Mouse (Mus musculus): ENCODE measurements at regions not wholly inside any gene's neighbourhood (a gene's known extent, or its start where the extent isn't known, plus 50 kb on each side); places are given as distances from the start of the nearest gene placed in this dataset.

GRCm38 (mm10) chr11:27833736-27834135 lies 505.9 kb downstream of the Gm6685 start:
- no peak overlapping the region for H3K27ac ChIP-seq (ENCODE audit: low read length)
- 90% methylated on average over 1 of the region's 1 CpGs for WGBS
- H3K4me1 ChIP-seq (ENCODE audit: control insufficient read depth, insufficient read depth, low read length): no peaks in the 10 kb centered on the region
- H3K4me3 ChIP-seq (ENCODE audit: low read length): no peak overlapping the region
- H3K9ac ChIP-seq (ENCODE audit: low read depth, low read length): no peak overlapping the region
- no peaks in the 10 kb centered on the region for H3K36me3 ChIP-seq (ENCODE audit: control insufficient read depth, insufficient read depth, low read length)
- no peak for ATAC-seq
- no peaks in the 10 kb centered on the region for H3K9me3 ChIP-seq (ENCODE audit: control insufficient read depth, low read length)
- no peaks in the 10 kb centered on the region for H3K27me3 ChIP-seq (replicated peaks; ENCODE audit: control insufficient read depth, insufficient read depth, low read length)
- H3K4me2 ChIP-seq (ENCODE audit: low read depth, low read length): no peak overlapping the region

GRCm38 (mm10) chr11:27799826-27800620 lies 539.6 kb downstream of the Gm6685 start:
- Histone ChIP-seq H3K9me3 (ENCODE audit: control insufficient read depth, low read length) (no peaks in the 10 kb centered on the region), H3K36me3 (ENCODE audit: control insufficient read depth, insufficient read depth, low read length) (no peaks in the 10 kb centered on the region), H3K27ac (ENCODE audit: low read length) (no peak overlapping the region), H3K4me3 (ENCODE audit: low read length) (no peak overlapping the region), H3K4me2 (ENCODE audit: low read depth, low read length) (no peak overlapping the region), H3K9ac (ENCODE audit: low read depth, low read length) (no peak overlapping the region), H3K27me3 (replicated peaks; ENCODE audit: control insufficient read depth, insufficient read depth, low read length) (no peaks in the 10 kb centered on the region), H3K4me1 (ENCODE audit: control insufficient read depth, insufficient read depth, low read length) (no peaks in the 10 kb centered on the region)
- WGBS: 69% methylated on average over 8 of the region's 8 CpGs
- no peak for ATAC-seq

GRCm38 (mm10) chr11:27753913-27754218 lies 585.8 kb downstream of the Gm6685 start:
- H3K9me3 ChIP-seq (ENCODE audit: control insufficient read depth, low read length): no peaks in the 10 kb centered on the region
- no peaks in the 10 kb centered on the region for H3K4me1 ChIP-seq (ENCODE audit: control insufficient read depth, insufficient read depth, low read length)
- no peak overlapping the region for H3K27ac ChIP-seq (ENCODE audit: low read length)
- H3K36me3 ChIP-seq (ENCODE audit: control insufficient read depth, insufficient read depth, low read length): no peaks in the 10 kb centered on the region
- no peaks in the 10 kb centered on the region for H3K27me3 ChIP-seq (replicated peaks; ENCODE audit: control insufficient read depth, insufficient read depth, low read length)
- no peak for ATAC-seq
- H3K9ac ChIP-seq (ENCODE audit: low read depth, low read length): no peak overlapping the region
- no peak overlapping the region for H3K4me2 ChIP-seq (ENCODE audit: low read depth, low read length)
- WGBS: 81% methylated on average over 9 of the region's 9 CpGs
- H3K4me3 ChIP-seq (ENCODE audit: low read length): no peak overlapping the region

- ATAC-seq: peak; percentile 66
- 44% methylated on average over 11 of the region's 11 CpGs for WGBS
Measured at GRCm38 (mm10) chr11:27753212-27753912, 586.3 kb downstream of the Gm6685 start.

GRCm38 (mm10) chr11:27726109-27726508 lies 613.6 kb downstream of the Gm6685 start:
- no peak overlapping the region for H3K4me3 ChIP-seq (ENCODE audit: low read length)
- WGBS: 84% methylated on average over 2 of the region's 2 CpGs
- H3K27me3 ChIP-seq (replicated peaks; ENCODE audit: control insufficient read depth, insufficient read depth, low read length): no peaks in the 10 kb centered on the region
- ATAC-seq: no peak
- no peaks in the 10 kb centered on the region for H3K9me3 ChIP-seq (ENCODE audit: control insufficient read depth, low read length)
- no peak overlapping the region for H3K4me2 ChIP-seq (ENCODE audit: low read depth, low read length)
- no peak overlapping the region for H3K9ac ChIP-seq (ENCODE audit: low read depth, low read length)
- H3K27ac ChIP-seq (ENCODE audit: low read length): no peak overlapping the region
- H3K36me3 ChIP-seq (ENCODE audit: control insufficient read depth, insufficient read depth, low read length): no peaks in the 10 kb centered on the region
- H3K4me1 ChIP-seq (ENCODE audit: control insufficient read depth, insufficient read depth, low read length): no peaks in the 10 kb centered on the region

More at GRCm38 (mm10) chr11:27753212-27753912, 586.3 kb downstream of the Gm6685 start:
- Histone ChIP-seq H3K27ac (ENCODE audit: low read length) (no peak overlapping the region), H3K9ac (ENCODE audit: low read depth, low read length) (no peak overlapping the region), H3K27me3 (replicated peaks; ENCODE audit: control insufficient read depth, insufficient read depth, low read length) (no peaks in the 10 kb centered on the region), H3K4me3 (ENCODE audit: low read length) (no peak overlapping the region), H3K36me3 (ENCODE audit: control insufficient read depth, insufficient read depth, low read length) (no peaks in the 10 kb centered on the region), H3K4me1 (ENCODE audit: control insufficient read depth, insufficient read depth, low read length) (no peaks in the 10 kb centered on the region), H3K9me3 (ENCODE audit: control insufficient read depth, low read length) (no peaks in the 10 kb centered on the region), H3K4me2 (ENCODE audit: low read depth, low read length) (no peak overlapping the region)

- H3K27me3 ChIP-seq (replicated peaks; ENCODE audit: control insufficient read depth, insufficient read depth, low read length): no peaks in the 10 kb centered on the region
- H3K27ac ChIP-seq (ENCODE audit: low read length): no peak overlapping the region
- no peak overlapping the region for H3K4me3 ChIP-seq (ENCODE audit: low read length)
- no peaks in the 10 kb centered on the region for H3K9me3 ChIP-seq (ENCODE audit: control insufficient read depth, low read length)
- H3K9ac ChIP-seq (ENCODE audit: low read depth, low read length): no peak overlapping the region
- no peaks in the 10 kb centered on the region for H3K4me1 ChIP-seq (ENCODE audit: control insufficient read depth, insufficient read depth, low read length)
- WGBS: 64% methylated on average over 7 of the region's 7 CpGs
- H3K4me2 ChIP-seq (ENCODE audit: low read depth, low read length): no peak overlapping the region
- H3K36me3 ChIP-seq (ENCODE audit: control insufficient read depth, insufficient read depth, low read length): no peaks in the 10 kb centered on the region
- ATAC-seq: no peak
Measured at GRCm38 (mm10) chr11:27721346-27721745, 618.3 kb downstream of the Gm6685 start.

- no peak for ATAC-seq
- Histone ChIP-seq H3K9ac (ENCODE audit: low read depth, low read length) (no peak overlapping the region), H3K36me3 (ENCODE audit: control insufficient read depth, insufficient read depth, low read length) (no peaks in the 10 kb centered on the region), H3K4me3 (ENCODE audit: low read length) (no peak overlapping the region), H3K27me3 (replicated peaks; ENCODE audit: control insufficient read depth, insufficient read depth, low read length) (no peaks in the 10 kb centered on the region), H3K9me3 (ENCODE audit: control insufficient read depth, low read length) (no peaks in the 10 kb centered on the region), H3K4me1 (ENCODE audit: control insufficient read depth, insufficient read depth, low read length) (no peaks in the 10 kb centered on the region), H3K4me2 (ENCODE audit: low read depth, low read length) (no peak overlapping the region), H3K27ac (ENCODE audit: low read length) (no peak overlapping the region)
- WGBS: 77% methylated on average over 1 of the region's 1 CpGs
Measured at GRCm38 (mm10) chr11:27672436-27672835, 667.2 kb downstream of the Gm6685 start.

Measured in intestine, embryonic 16.5 days (tissue).